Mouse (Mus musculus) Patski (cell line): ENCODE measurements around the gene Itga7. TPM values are rescaled to one million over a fixed set of nuclear protein-coding genes. Genes with fewer than 3 reads are reported as not detected.

Experiments used
- ATAC-seq: fragments of 100-300 bp; one replicate; pipeline ENCODE4 v1.8.0; 2021
- CTCF ChIA-PET: fragments of 350-600 bp; sonication (Branson Sonifier 250); formaldehyde crosslinking; loops from one replicate; lab custom pipeline; 2022; ENCODE audit warnings: inconsistent platforms; lab: Charles Lee
- POLR2A ChIA-PET: fragments of 350-600 bp; sonication (Branson Sonifier 250); formaldehyde crosslinking; loops from one replicate; lab custom pipeline; 2022; ENCODE audit warnings: antibody characterized with exemption, inconsistent platforms; lab: Charles Lee
- DNase-seq: peaks from one replicate; pipeline ENCODE4 v3.0.0-alpha.2; 2011; ENCODE audit warnings: low read depth, low spot score
- H3K27me3 ChIP-seq: fragments of 371-371 bp; one replicate; pipeline ENCODE4 v1.5.1; 2021
- CTCF ChIP-seq: fragments of 100-300 bp; IDR thresholded peaks from one replicate; pipeline ENCODE4 v1.5.1; 2021
- in situ Hi-C: fragments of 300-500 bp; cut with MboI; formaldehyde crosslinking; loops from 3 replicates; pipeline ENCODE4 v1.11.1; 2018; ENCODE audit warnings: low pct_unique_long_range_greater_than_20kb, mixed read lengths
- polyA plus RNA-seq: library from polyadenylated mRNA; unstranded; gene quantifications from one replicate; pipeline ENCODE4 v1.2.3, GENCODE M21; 2021

The Itga7 gene
- polyA plus RNA-seq, 1 experiment from 2014 or later = 20.3 TPM

- no peaks in the 10 kb centered on the region for H3K27me3 ChIP-seq
- ChIA-PET CTCF (interaction anchor here (0.8 to 11.2 kb wide), 12 partner anchors 9 to 78 kb away, joined by 3 to 99 read pairs (median 4); partner anchors contain the start of gene Itga7), POLR2A (interaction anchor here (0.5 to 4.4 kb wide), 8 partner anchors 8 to 279 kb away, joined by 3 to 28 read pairs (median 6); no protein-coding TSS in a partner anchor)
- no peak for TF ChIP-seq CTCF
- DNase-seq (no peak), ATAC-seq (no peak)
- in situ Hi-C loops = loop anchor here (5.0 to 25.0 kb wide), 2 partner anchors 53 to 1262 kb away; partner anchors contain the start of genes Nab2 and Nemp1
Observed at GRCm38 (mm10) chr10:128923935-128924334, 9.7 kb upstream of the Itga7 start, which contains the start of gene Bloc1s1. Bloc1s1 (minus strand) TSS chr10:128924035.

- TF ChIP-seq CTCF = no peak
- ATAC-seq (no peak), DNase-seq (no peak)
- in situ Hi-C loops = no loop called here
- ChIA-PET POLR2A (no interaction called here), CTCF (interaction anchor here (1.0 to 11.2 kb wide), 5 partner anchors 11 to 52 kb away, joined by 3 to 99 read pairs (median 4); no protein-coding TSS in a partner anchor)
- no peaks in the 10 kb centered on the region for H3K27me3 ChIP-seq
Observed at GRCm38 (mm10) chr10:128928356-128928755, 5.3 kb upstream of the Itga7 start.

DNA sequence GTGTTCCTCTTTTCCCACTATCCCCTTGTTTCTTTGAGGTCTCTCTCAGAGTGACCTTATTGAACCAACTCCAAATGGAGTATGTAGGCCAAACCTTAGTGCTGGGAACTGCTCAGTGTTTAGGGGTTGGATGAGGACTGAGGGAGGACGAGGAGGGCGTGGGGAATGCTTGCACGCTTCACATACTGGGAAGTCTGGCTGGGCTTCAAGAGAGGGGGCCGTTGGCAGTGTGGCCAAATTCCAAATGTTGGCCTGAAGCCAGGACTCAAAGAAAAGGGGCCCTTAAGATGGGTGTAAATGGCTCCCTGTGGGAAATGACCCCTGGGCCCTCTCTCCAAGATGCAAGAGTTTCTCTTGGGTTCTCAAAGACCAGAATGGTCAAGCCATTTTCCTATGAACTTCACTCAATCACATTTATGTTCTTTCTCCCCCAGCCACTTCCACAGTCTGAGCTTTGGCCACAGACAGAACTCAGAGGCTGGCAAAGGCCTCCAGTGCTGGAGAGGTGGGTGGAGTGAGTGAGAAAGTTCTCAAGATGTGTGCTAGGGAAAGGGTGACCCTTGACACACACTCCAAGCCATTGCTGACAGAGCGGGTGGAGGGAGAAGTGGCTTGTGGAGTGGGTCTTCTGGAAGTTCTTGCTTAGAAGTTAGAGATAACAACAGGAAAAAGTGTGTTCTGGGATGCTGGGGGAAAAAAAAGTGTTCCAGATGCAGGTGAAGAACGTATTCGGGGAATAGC, 3.8 kb upstream of the Itga7 start:
- DNase-seq (no peak), ATAC-seq (no peak)
- no peaks in the 10 kb centered on the region for H3K27me3 ChIP-seq
- no peak for TF ChIP-seq CTCF
- ChIA-PET CTCF (interaction anchor here (1.6 to 6.6 kb wide), 4 partner anchors 15 to 48 kb away, joined by 8 to 55 read pairs (median 14); no protein-coding TSS in a partner anchor), POLR2A (interaction anchor here (1.0 to 3.3 kb wide), 2 partner anchors 10 to 15 kb away, joined by 3 to 18 read pairs; no protein-coding TSS in a partner anchor)
- in situ Hi-C loops = no loop called here

GRCm38 (mm10) chr10:128931441-128931840, 2.2 kb upstream of the Itga7 start:
- CTCF ChIA-PET = interaction anchor here (0.9 to 6.6 kb wide), 11 partner anchors 9 to 87 kb away, joined by 3 to 55 read pairs (median 4); partner anchors contain the start of gene Rdh5
- peak; percentile 66 for ATAC-seq
- in situ Hi-C loops = no loop called here
- H3K27me3 ChIP-seq = no peaks in the 10 kb centered on the region
- DNase-seq = no peak
- no peak for TF ChIP-seq CTCF
- POLR2A ChIA-PET = interaction anchor here (0.7 to 3.3 kb wide), 5 partner anchors 9 to 20 kb away, joined by 3 to 18 read pairs (median 5); partner anchors contain the start of genes Bloc1s1 and Rdh5

GRCm38 (mm10) chr10:128933976-128934721, 531 bp downstream of the Itga7 start:
- CTCF ChIA-PET = interaction anchor here (1.7 to 6.6 kb wide), 3 partner anchors 11 to 21 kb away, joined by 7 to 55 read pairs (median 11); partner anchors contain the start of genes Bloc1s1 and Rdh5
- TF ChIP-seq CTCF = no peak
- in situ Hi-C loops = no loop called here
- H3K27me3 ChIP-seq = no peaks in the 10 kb centered on the region
- ATAC-seq = no peak
- POLR2A ChIA-PET = no interaction called here
- DNase-seq = no peak

DNA sequence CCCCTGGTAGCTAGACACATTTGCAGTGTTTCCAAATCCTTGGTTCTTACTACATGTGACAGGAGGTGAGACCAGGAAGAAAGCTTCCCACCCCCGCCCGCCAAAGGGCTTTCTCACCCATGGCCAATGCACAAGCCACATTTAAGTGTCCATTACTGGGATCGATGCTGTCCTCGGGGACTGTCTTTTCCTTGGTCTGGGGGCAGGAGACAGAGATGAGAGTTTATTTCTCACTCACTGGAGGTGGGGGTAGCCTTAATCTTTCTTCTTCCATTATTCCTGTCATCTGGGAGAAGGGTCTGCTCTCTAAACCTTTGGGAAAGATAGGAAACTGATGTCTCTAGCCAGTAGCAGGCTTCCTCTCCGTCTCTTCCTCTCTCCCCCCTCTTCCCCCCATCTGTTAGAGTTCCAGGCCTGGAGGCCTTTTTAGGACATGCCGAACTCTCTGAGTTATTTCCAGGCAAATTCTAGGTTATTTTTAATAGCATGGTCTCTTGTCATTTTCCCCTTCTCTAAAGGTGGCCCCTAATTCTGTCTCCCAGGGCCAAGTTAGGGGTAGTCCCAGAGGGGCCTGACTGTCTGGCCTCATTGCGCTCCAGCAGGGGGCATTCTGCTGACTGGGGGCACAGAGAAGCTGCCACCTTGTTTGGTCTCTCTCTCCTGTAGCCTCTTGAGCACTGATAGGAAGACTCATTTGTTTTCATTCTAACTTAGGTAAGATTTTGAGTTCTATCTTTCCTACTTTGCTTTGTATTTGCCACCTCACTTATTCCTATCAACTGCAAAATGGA, 1.6 kb downstream of the Itga7 start:
- ATAC-seq = no peak
- in situ Hi-C loops = no loop called here
- TF ChIP-seq CTCF = no peak
- ChIA-PET POLR2A (interaction anchor here (0.6 kb wide), 1 partner anchor 33 kb away, joined by 3 read pairs; no protein-coding TSS in a partner anchor), CTCF (interaction anchor here (0.8 to 6.6 kb wide), 5 partner anchors 8 to 58 kb away, joined by 3 to 55 read pairs (median 7); partner anchors contain the start of genes Bloc1s1 and Rdh5)
- DNase-seq = no peak
- no peaks in the 10 kb centered on the region for H3K27me3 ChIP-seq

GRCm38 (mm10) chr10:128935826-128936440, 2.3 kb downstream of the Itga7 start:
- DNase-seq = no peak
- no peak for TF ChIP-seq CTCF
- no peak for ATAC-seq
- no peaks in the 10 kb centered on the region for H3K27me3 ChIP-seq
- POLR2A ChIA-PET = interaction anchor here (0.6 kb wide), 1 partner anchor 33 kb away, joined by 3 read pairs; no protein-coding TSS in a partner anchor
- CTCF ChIA-PET = interaction anchor here (1.2 to 6.6 kb wide), 4 partner anchors 9 to 23 kb away, joined by 3 to 55 read pairs (median 9); partner anchors contain the start of genes Bloc1s1 and Rdh5
- in situ Hi-C loops = no loop called here

DNA sequence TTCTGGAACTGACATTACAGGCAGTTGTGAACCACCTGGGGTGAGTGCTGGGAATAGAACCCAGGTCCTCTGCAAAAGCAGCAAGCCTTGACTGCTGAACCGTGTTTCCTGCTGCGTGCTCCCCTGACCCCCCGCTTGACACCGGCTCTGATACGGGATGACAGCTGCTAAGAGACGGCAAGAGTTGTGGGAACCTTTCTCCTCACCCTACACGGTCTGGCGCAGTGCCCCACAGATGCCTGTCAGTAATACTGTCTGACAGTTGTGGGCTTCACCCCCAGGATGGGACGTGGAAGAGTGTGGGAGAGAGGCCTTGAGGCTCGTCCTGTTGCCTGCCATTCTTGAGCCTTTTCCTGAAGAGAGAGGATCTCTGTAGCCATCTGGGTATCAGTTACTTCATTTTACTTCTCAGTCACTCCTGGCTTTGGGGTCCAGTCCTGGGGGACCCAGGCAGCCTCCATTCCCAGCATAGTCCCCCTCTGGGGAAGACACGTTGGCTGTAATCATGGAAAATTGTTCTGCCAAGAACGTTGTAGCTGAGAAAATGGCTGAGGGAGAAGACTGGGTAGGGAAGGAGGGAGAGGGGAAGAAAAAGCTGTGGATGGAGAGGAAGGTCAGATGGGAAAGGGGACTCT, 4.3 kb downstream of the Itga7 start:
- ATAC-seq (no peak), DNase-seq (no peak)
- ChIA-PET CTCF (interaction anchor here (1.9 kb wide), 1 partner anchor 19 kb away, joined by 4 read pairs; no protein-coding TSS in a partner anchor), POLR2A (interaction anchor here (1.1 kb wide), 1 partner anchor 18 kb away, joined by 3 read pairs; no protein-coding TSS in a partner anchor)
- in situ Hi-C loops = no loop called here
- H3K27me3 ChIP-seq = no peaks in the 10 kb centered on the region
- TF ChIP-seq CTCF = no peak
